Mouse (Mus musculus) embryonic facial prominence, embryonic 10.5 days (tissue): ENCODE results near the gene Vps35l. TPM values are rescaled to one million over a fixed set of nuclear protein-coding genes. Genes with fewer than 3 reads are reported as not detected.

Source experiments
- DNase-seq: peaks from one replicate; pipeline ENCODE4 v3.0.0-alpha.2; 2017; ENCODE audit warnings: low spot score
- H3K27ac ChIP-seq: fragments of 300-500 bp; sonication (generic); replicated peaks from 2 replicates; pipeline ENCODE4 v1.5.1; 2016; ENCODE audit warnings: mild to moderate bottlenecking
- H3K27me3 ChIP-seq: fragments of 300-500 bp; sonication (generic); replicated peaks from 2 replicates; pipeline ENCODE4 v1.6.1; 2016; ENCODE audit warnings: low read depth, mild to moderate bottlenecking; ENCODE audit not compliant: poor library complexity, severe bottlenecking
- H3K36me3 ChIP-seq: fragments of 300-500 bp; sonication (generic); replicated peaks from 2 replicates; pipeline ENCODE4 v1.6.1; 2016; ENCODE audit warnings: mild to moderate bottlenecking, moderate library complexity
- H3K4me1 ChIP-seq: fragments of 300-500 bp; sonication (generic); 2 replicates; pipeline ENCODE4 v1.6.1; 2016
- H3K4me3 ChIP-seq: fragments of 300-500 bp; sonication (generic); 2 replicates; pipeline ENCODE4 v1.5.1; 2016; ENCODE audit warnings: mild to moderate bottlenecking, moderate library complexity
- H3K9me3 ChIP-seq: fragments of 300-500 bp; sonication (generic); 2 replicates; pipeline ENCODE4 v1.6.1; 2016; ENCODE audit warnings: mild to moderate bottlenecking
- WGBS: fragments of 180-500 bp; shearing (Covaris S2); methylation state at CpG from one replicate; pipeline ENCODE4 v1.1.7; 2016; 5-methylcytosine and 5-hydroxymethylcytosine counted together
- polyA plus RNA-seq: library from polyadenylated mRNA; unstranded; fragments of >200 nt; fragmentation: Nextera tagmentation; extraction: Ambion mirVana; gene quantifications from 2 replicates; pipeline ENCODE4 v1.2.1, GENCODE M21; 2016

Gene Vps35l
- 69.1 and 70.0 TPM in 2 replicates for polyA plus RNA-seq

GRCm38 (mm10) chr7:118739975-118740531 lies at the start of gene Vps35l:
Gene Vps35l (plus strand): TSS chr7:118740226.
- Histone ChIP-seq H3K36me3 (peaks cover 33% of the 10 kb centered on the region), H3K27me3 (no peaks in the 10 kb centered on the region), H3K4me1 (peaks cover 11% of the 10 kb centered on the region), H3K9me3 (no peaks in the 10 kb centered on the region), H3K27ac (peak within 1 kb of the TSS; percentile 78), H3K4me3 (peak within 1 kb of the TSS; percentile 75)
- peak; percentile 86 for DNase-seq
- 3% methylated on average over 16 of the region's 16 CpGs for WGBS

- 88% methylated on average over 2 of the region's 2 CpGs for WGBS
- DNase-seq = no peak
- peaks cover 93% of the 10 kb centered on the region for H3K36me3 ChIP-seq
These were observed 48.7 kb upstream of the Vps35l start for GRCm38 (mm10) chr7:118691287-118691686.

GRCm38 (mm10) chr7:118696146-118696545 lies 43.9 kb upstream of the Vps35l start:
- H3K27me3 ChIP-seq = no peaks in the 10 kb centered on the region
- no peaks in the 10 kb centered on the region for H3K4me1 ChIP-seq
- no peak for DNase-seq
- H3K27ac ChIP-seq = no peak overlapping the region
- no peaks in the 10 kb centered on the region for H3K9me3 ChIP-seq
- H3K36me3 ChIP-seq = peaks cover 80% of the 10 kb centered on the region
- 94% methylated on average over 6 of the region's 6 CpGs for WGBS
- H3K4me3 ChIP-seq = no peak overlapping the region

More at GRCm38 (mm10) chr7:118691287-118691686, 48.7 kb upstream of the Vps35l start:
- Histone ChIP-seq H3K27ac (no peak overlapping the region), H3K27me3 (no peaks in the 10 kb centered on the region), H3K4me3 (no peak overlapping the region), H3K9me3 (no peaks in the 10 kb centered on the region), H3K4me1 (no peaks in the 10 kb centered on the region)

GRCm38 (mm10) chr7:118697168-118697567 lies 42.9 kb upstream of the Vps35l start:
- H3K4me1 ChIP-seq = 0 out of 2 replicates have a peak, but pooled peaks cover 1% of the 10 kb centered on the region
- H3K36me3 ChIP-seq = peaks cover 79% of the 10 kb centered on the region
- H3K27ac ChIP-seq = no peak overlapping the region
- no peaks in the 10 kb centered on the region for H3K9me3 ChIP-seq
- no peaks in the 10 kb centered on the region for H3K27me3 ChIP-seq
- no peak for DNase-seq
- WGBS = 88% methylated on average over 4 of the region's 4 CpGs
- no peak overlapping the region for H3K4me3 ChIP-seq

GRCm38 (mm10) chr7:118698882-118699281 lies 41.1 kb upstream of the Vps35l start:
- WGBS = 94% methylated on average over 9 of the region's 9 CpGs
- peaks cover 8% of the 10 kb centered on the region for H3K4me1 ChIP-seq
- H3K36me3 ChIP-seq = peaks cover 70% of the 10 kb centered on the region
- H3K9me3 ChIP-seq = no peaks in the 10 kb centered on the region
- H3K27ac ChIP-seq = no peak overlapping the region
- H3K27me3 ChIP-seq = no peaks in the 10 kb centered on the region
- no peak for DNase-seq
- H3K4me3 ChIP-seq = no peak overlapping the region

- Histone ChIP-seq H3K9me3 (no peaks in the 10 kb centered on the region), H3K4me3 (no peak overlapping the region), H3K4me1 (peaks cover 31% of the 10 kb centered on the region), H3K27ac (no peak overlapping the region), H3K36me3 (peaks cover 28% of the 10 kb centered on the region), H3K27me3 (no peaks in the 10 kb centered on the region)
- 95% methylated on average over 15 of the region's 15 CpGs for WGBS
- DNase-seq = no peak
These were observed 36.9 kb upstream of the Vps35l start for GRCm38 (mm10) chr7:118703144-118703561.

GRCm38 (mm10) chr7:118704001-118704850 lies 35.8 kb upstream of the Vps35l start:
- Histone ChIP-seq H3K4me1 (peaks cover 31% of the 10 kb centered on the region), H3K9me3 (no peaks in the 10 kb centered on the region), H3K27me3 (no peaks in the 10 kb centered on the region), H3K36me3 (peaks cover 23% of the 10 kb centered on the region), H3K4me3 (peak overlapping the region; percentile 80), H3K27ac (no peak overlapping the region)
- no peak for DNase-seq
- WGBS = 89% methylated on average over 9 of the region's 9 CpGs

GRCm38 (mm10) chr7:118705101-118705961 lies 34.7 kb upstream of the Vps35l start, which contains the start of gene Gde1:
Gene Gde1 (minus strand): TSS chr7:118705778.
- peak; percentile 95 for DNase-seq
- Histone ChIP-seq H3K4me3 (peak within 1 kb of the TSS; percentile 80), H3K27me3 (no peaks in the 10 kb centered on the region), H3K36me3 (peaks cover 23% of the 10 kb centered on the region), H3K9me3 (no peaks in the 10 kb centered on the region), H3K27ac (peak within 1 kb of the TSS; percentile 91), H3K4me1 (peaks cover 31% of the 10 kb centered on the region)
- WGBS = under 1% methylated on average over 66 of the region's 66 CpGs

GRCm38 (mm10) chr7:118706051-118706450 lies 34.0 kb upstream of the Vps35l start:
- H3K4me1 ChIP-seq = peaks cover 31% of the 10 kb centered on the region
- H3K4me3 ChIP-seq = peak overlapping the region; percentile 80
- H3K27me3 ChIP-seq = no peaks in the 10 kb centered on the region
- H3K36me3 ChIP-seq = peaks cover 17% of the 10 kb centered on the region
- no peak for DNase-seq
- H3K27ac ChIP-seq = peak overlapping the region; percentile 91
- no peaks in the 10 kb centered on the region for H3K9me3 ChIP-seq
- WGBS = 39% methylated on average over 6 of the region's 6 CpGs

- Histone ChIP-seq H3K36me3 (peaks cover 14% of the 10 kb centered on the region), H3K27ac (0 out of 2 replicates have a peak overlapping the region, but pooled peaks have one; percentile 91), H3K27me3 (no peaks in the 10 kb centered on the region), H3K4me1 (peaks cover 31% of the 10 kb centered on the region), H3K9me3 (no peaks in the 10 kb centered on the region), H3K4me3 (no peak overlapping the region)
- no peak for DNase-seq
- 88% methylated on average over 5 of the region's 5 CpGs for WGBS
These were observed 33.5 kb upstream of the Vps35l start for GRCm38 (mm10) chr7:118706488-118706887.

- 80% methylated on average over 2 of the region's 2 CpGs for WGBS
- no peak for DNase-seq
- H3K4me1 ChIP-seq = peaks cover 30% of the 10 kb centered on the region
These were observed 32.8 kb upstream of the Vps35l start for GRCm38 (mm10) chr7:118707216-118707615.

GRCm38 (mm10) chr7:118708002-118708401 lies 32.0 kb upstream of the Vps35l start:
- Histone ChIP-seq H3K36me3 (peaks cover 6% of the 10 kb centered on the region; the same call in 1 of the 2 replicates), H3K9me3 (no peaks in the 10 kb centered on the region), H3K4me1 (peaks cover 30% of the 10 kb centered on the region), H3K27me3 (no peaks in the 10 kb centered on the region), H3K4me3 (no peak overlapping the region), H3K27ac (no peak overlapping the region)
- DNase-seq = no peak
- 94% methylated on average over 4 of the region's 4 CpGs for WGBS

More at GRCm38 (mm10) chr7:118707216-118707615, 32.8 kb upstream of the Vps35l start:
- Histone ChIP-seq H3K9me3 (no peaks in the 10 kb centered on the region), H3K27me3 (no peaks in the 10 kb centered on the region), H3K4me3 (no peak overlapping the region), H3K36me3 (peaks cover 7% of the 10 kb centered on the region; the same call in 1 of the 2 replicates), H3K27ac (no peak overlapping the region)
